Mouse (Mus musculus) small intestine, adult 2 months (tissue): ENCODE results near the gene Sorcs2. TPM values are rescaled to one million over a fixed set of nuclear protein-coding genes. Genes with fewer than 3 reads are reported as not detected.

ENCODE experiments used
- H3K27ac ChIP-seq: fragments of 200-500 bp; 2 replicates; pipeline ENCODE4 v1.5.1; 2012; ENCODE audit warnings: low read depth, low read length, control low read depth, inconsistent platforms; ENCODE audit not compliant: insufficient read depth
- H3K27me3 ChIP-seq: fragments of 200-500 bp; 2 replicates; pipeline ENCODE4 v1.6.1; 2012; ENCODE audit warnings: mild to moderate bottlenecking, moderate library complexity, low read length, inconsistent platforms; ENCODE audit not compliant: control insufficient read depth, insufficient read depth
- H3K36me3 ChIP-seq: fragments of 200-500 bp; 2 replicates; pipeline ENCODE4 v1.6.1; 2012; ENCODE audit warnings: mild to moderate bottlenecking, low read length, control low read depth, inconsistent platforms; ENCODE audit not compliant: control insufficient read depth, insufficient read depth
- H3K4me1 ChIP-seq: fragments of 200-500 bp; 2 replicates; pipeline ENCODE4 v1.6.1; 2012; ENCODE audit warnings: low read length, inconsistent platforms, mixed read lengths; ENCODE audit not compliant: control insufficient read depth, insufficient read depth, insufficient read length
- H3K4me3 ChIP-seq: fragments of 200-500 bp; 2 replicates; pipeline ENCODE4 v1.5.1; 2012; ENCODE audit warnings: low read depth, mild to moderate bottlenecking, control low read depth, inconsistent platforms, low read length, moderate library complexity
- CTCF ChIP-seq: fragments of 200-500 bp; IDR thresholded peaks from 2 replicates; pipeline ENCODE4 v1.5.1; 2012; ENCODE audit warnings: low read depth, mild to moderate bottlenecking, control low read depth, inconsistent platforms, low read length, moderate library complexity, mixed read lengths; ENCODE audit not compliant: insufficient replicate concordance, insufficient read length; ENCODE audit errors: extremely low read depth
- POLR2A ChIP-seq: fragments of 200-500 bp; IDR thresholded peaks from 2 replicates; pipeline ENCODE4 v1.6.1; 2012; ENCODE audit warnings: low read depth, mild to moderate bottlenecking, control low read depth, inconsistent platforms, low read length, moderate library complexity
- WGBS: fragments of 180-500 bp; shearing (Covaris S2); methylation state at CpG from one replicate; pipeline ENCODE4 v1.1.7; 2018; 5-methylcytosine and 5-hydroxymethylcytosine counted together
- polyA plus RNA-seq: library from polyadenylated mRNA; depleted of rRNA; stranded (reverse); fragments of >200 nt; gene quantifications from 2 replicates; pipeline ENCODE4 v1.2.3, GENCODE M21; 2012

Gene Sorcs2
- polyA plus RNA-seq, 1 experiment, result 5.9 TPM

DNA sequence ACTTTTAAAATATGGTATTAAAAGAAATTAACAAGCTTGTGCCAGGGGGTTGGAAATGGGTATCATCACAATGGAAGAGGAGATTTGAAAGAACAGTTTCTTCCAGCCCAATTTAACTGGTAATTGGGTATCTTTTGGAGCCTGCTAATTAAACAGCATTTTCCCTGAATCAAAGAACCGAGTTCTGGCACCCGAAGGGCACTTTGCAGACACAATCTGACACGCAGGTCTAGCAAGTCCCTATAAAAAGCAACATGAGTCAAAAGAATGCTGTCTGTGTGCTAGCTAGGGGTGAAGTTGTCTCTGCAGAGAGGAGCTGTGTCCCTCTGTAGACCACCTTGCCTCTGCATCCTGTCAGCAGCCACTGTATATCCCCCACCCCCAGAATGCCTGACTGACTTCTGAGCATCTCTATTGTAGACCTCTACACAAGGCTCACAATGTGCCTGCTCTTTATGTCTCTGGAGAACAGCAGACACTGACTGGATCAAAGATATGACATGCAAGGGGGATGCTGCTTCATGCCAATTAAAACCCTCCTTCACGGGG, 289.5 kb downstream of the Sorcs2 start:
- Histone ChIP-seq H3K4me1 (no peaks in the 10 kb centered on the region), H3K36me3 (no peaks in the 10 kb centered on the region), H3K27ac (no peak overlapping the region), H3K27me3 (no peaks in the 10 kb centered on the region), H3K4me3 (no peak overlapping the region)
- 75% methylated on average over 4 of the region's 4 CpGs for WGBS
- no peak for TF ChIP-seq CTCF
- TF ChIP-seq POLR2A, result no peak

GRCm38 (mm10) chr5:36103483-36103882, 294.5 kb downstream of the Sorcs2 start:
- Histone ChIP-seq H3K27ac (no peak overlapping the region), H3K4me1 (0 out of 2 replicates have a peak, but pooled peaks cover 3% of the 10 kb centered on the region), H3K27me3 (no peaks in the 10 kb centered on the region), H3K36me3 (no peaks in the 10 kb centered on the region), H3K4me3 (no peak overlapping the region)
- no peak for TF ChIP-seq POLR2A
- no peak for TF ChIP-seq CTCF
- 86% methylated on average over 2 of the region's 2 CpGs for WGBS

- 68% methylated on average over 10 of the region's 10 CpGs for WGBS
- Histone ChIP-seq H3K27ac (no peak overlapping the region), H3K27me3 (no peaks in the 10 kb centered on the region), H3K4me3 (no peak overlapping the region), H3K36me3 (no peaks in the 10 kb centered on the region), H3K4me1 (0 out of 2 replicates have a peak, but pooled peaks cover 3% of the 10 kb centered on the region)
- TF ChIP-seq POLR2A (no peak), CTCF (no peak)
Observed at GRCm38 (mm10) chr5:36101129-36101528, 296.8 kb downstream of the Sorcs2 start.

GRCm38 (mm10) chr5:36100488-36100887, 297.5 kb downstream of the Sorcs2 start:
- no peak overlapping the region for H3K4me3 ChIP-seq
- H3K27ac ChIP-seq, result no peak overlapping the region
- no peaks in the 10 kb centered on the region for H3K36me3 ChIP-seq
- 55% methylated on average over 3 of the region's 3 CpGs for WGBS
- no peaks in the 10 kb centered on the region for H3K27me3 ChIP-seq
- TF ChIP-seq POLR2A (no peak), CTCF (no peak)
- H3K4me1 ChIP-seq, result 0 out of 2 replicates have a peak, but pooled peaks cover 3% of the 10 kb centered on the region

DNA sequence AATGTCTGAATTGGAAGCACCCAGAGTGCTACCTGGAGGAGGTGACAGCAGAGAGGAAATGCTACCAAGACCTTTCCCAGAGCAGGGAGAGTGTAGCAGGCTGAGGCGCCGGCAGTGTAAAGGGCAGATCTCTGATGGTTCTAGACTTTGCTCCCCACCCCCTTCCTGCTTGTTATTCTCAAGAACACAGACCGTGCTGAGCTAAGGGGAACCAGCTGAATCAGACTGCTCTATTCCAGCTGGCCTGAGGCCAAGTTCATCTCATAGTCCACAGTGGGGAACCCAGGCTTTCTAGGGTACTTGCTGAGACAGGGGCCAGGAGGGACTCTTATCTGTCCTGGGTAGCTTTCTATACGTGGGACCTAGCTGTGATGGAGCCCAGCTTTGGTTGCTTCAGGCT, 298.3 kb downstream of the Sorcs2 start:
- Histone ChIP-seq H3K4me3 (no peak overlapping the region), H3K27me3 (no peaks in the 10 kb centered on the region), H3K27ac (no peak overlapping the region), H3K4me1 (0 out of 2 replicates have a peak, but pooled peaks cover 3% of the 10 kb centered on the region), H3K36me3 (no peaks in the 10 kb centered on the region)
- 19% methylated on average over 4 of the region's 4 CpGs for WGBS
- TF ChIP-seq POLR2A (no peak), CTCF (no peak)

DNA sequence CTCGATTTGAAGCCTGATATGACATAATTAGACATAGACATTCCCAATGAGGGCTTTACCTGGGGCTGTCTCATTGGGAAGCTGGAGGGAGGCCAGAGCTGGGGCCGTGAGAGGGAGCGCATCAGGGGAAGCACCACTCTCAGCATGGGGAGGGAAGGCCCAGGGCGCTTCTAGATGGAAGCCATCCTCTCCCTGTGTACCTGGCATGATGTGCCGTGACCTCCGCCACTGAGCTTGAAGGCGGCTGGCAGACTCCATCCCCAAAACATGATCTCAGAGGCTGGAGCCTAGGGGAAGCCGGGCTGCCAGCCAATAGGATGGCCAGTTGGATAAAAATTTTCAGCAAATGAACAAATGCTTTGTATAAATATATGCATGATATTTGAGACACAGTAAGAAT, 301.9 kb downstream of the Sorcs2 start:
- H3K36me3 ChIP-seq, result no peaks in the 10 kb centered on the region
- 0 out of 2 replicates have a peak, but pooled peaks cover 3% of the 10 kb centered on the region for H3K4me1 ChIP-seq
- TF ChIP-seq CTCF (no peak), POLR2A (no peak)
- no peak overlapping the region for H3K4me3 ChIP-seq
- H3K27me3 ChIP-seq, result no peaks in the 10 kb centered on the region
- no peak overlapping the region for H3K27ac ChIP-seq
- WGBS, result 86% methylated on average over 8 of the region's 8 CpGs

GRCm38 (mm10) chr5:36090036-36090435, 307.9 kb downstream of the Sorcs2 start:
- H3K27ac ChIP-seq, result no peak overlapping the region
- H3K4me3 ChIP-seq, result no peak overlapping the region
- H3K4me1 ChIP-seq, result no peaks in the 10 kb centered on the region
- H3K27me3 ChIP-seq, result no peaks in the 10 kb centered on the region
- no peaks in the 10 kb centered on the region for H3K36me3 ChIP-seq
- WGBS, result 65% methylated on average over 7 of the region's 7 CpGs
- no peak for TF ChIP-seq CTCF
- TF ChIP-seq POLR2A, result no peak

- 63% methylated on average over 2 of the region's 2 CpGs for WGBS
- Histone ChIP-seq H3K4me1 (no peaks in the 10 kb centered on the region), H3K36me3 (no peaks in the 10 kb centered on the region), H3K27ac (no peak overlapping the region), H3K4me3 (no peak overlapping the region), H3K27me3 (no peaks in the 10 kb centered on the region)
- TF ChIP-seq POLR2A (no peak), CTCF (no peak)
Observed at GRCm38 (mm10) chr5:36089243-36089642, 308.7 kb downstream of the Sorcs2 start.
